Comparison of ENCODE assay signal across 8 mouse cellular contexts in the genomic region with DNA sequence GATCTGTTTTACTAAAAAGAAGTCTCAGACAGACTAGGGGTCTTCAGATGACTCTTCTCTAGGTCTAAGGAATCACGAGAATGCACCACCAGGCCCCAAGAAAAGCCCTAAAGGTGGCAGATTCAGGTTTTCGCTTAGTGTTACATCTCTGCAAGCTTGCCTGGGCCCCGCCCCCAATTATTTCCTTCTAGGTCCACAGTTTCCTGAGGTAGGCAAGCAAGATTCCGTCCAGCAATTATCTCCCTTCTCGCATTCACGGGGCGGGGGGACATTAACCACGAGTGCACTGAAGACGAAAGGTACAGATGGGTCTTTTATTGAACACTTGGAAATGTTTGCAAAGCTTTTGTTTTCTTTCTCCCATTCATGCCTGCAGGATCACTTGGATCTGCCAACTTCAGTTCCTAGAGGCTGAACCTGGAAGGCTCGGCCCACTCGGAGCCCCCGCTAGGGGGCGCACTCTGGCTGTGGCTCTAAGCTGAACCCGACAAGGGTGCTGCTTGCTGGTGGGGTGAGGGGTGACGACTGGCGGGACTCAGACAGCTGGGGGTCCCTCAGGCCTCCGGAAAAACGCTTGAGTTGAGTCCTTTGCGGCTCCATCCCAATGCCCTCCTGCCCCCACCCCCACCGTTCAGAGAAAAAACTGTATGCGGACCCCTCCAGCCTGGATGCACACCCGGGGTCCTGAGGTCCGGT. TPM values are rescaled to one million over a fixed set of nuclear protein-coding genes. Genes with fewer than 3 reads are reported as not detected.
DNase-seq lines count a peak whose midpoint lies in the region; ATAC-seq lines count a peak whose summit lies in the region.

No protein-coding gene starts in this region.

- WGBS in limb, embryonic 12.5 days: 19% methylated on average over 23 of the region's 23 CpGs
- WGBS in midbrain, embryonic 14.5 days: 20% methylated on average over 23 of the region's 23 CpGs

- no peak overlapping the region for H3K9ac ChIP-seq in limb, embryonic 12.5 days (replicated peaks)
- no peak overlapping the region for H3K9ac ChIP-seq in midbrain, embryonic 14.5 days (replicated peaks; ENCODE audit: low read length)

- H3K4me3 ChIP-seq in limb, embryonic 12.5 days (replicated peaks): peak overlapping the region; percentile 17
- no peak overlapping the region for H3K4me3 ChIP-seq in midbrain, embryonic 14.5 days (replicated peaks; ENCODE audit: low read depth, low read length)

- H3K9me3 ChIP-seq in limb, embryonic 12.5 days: no peaks in the 10 kb centered on the region
- no peaks in the 10 kb centered on the region for H3K9me3 ChIP-seq in midbrain, embryonic 14.5 days (ENCODE audit: control insufficient read depth, low read length)

- no peaks in the 10 kb centered on the region for H3K36me3 ChIP-seq in limb, embryonic 12.5 days
- no peaks in the 10 kb centered on the region for H3K36me3 ChIP-seq in midbrain, embryonic 14.5 days (ENCODE audit: control insufficient read depth, insufficient read depth, low read length)

- peaks cover 78% of the 10 kb centered on the region for H3K27me3 ChIP-seq in limb, embryonic 12.5 days
- peaks cover 38% of the 10 kb centered on the region for H3K27me3 ChIP-seq in midbrain, embryonic 14.5 days (ENCODE audit: control insufficient read depth, insufficient read depth, low read length)

- H3K4me1 ChIP-seq in limb, embryonic 12.5 days (replicated peaks): no peaks in the 10 kb centered on the region
- H3K4me1 ChIP-seq in midbrain, embryonic 14.5 days (ENCODE audit: control insufficient read depth, insufficient read depth, low read length): no peaks in the 10 kb centered on the region

- peak; percentile 52; the same call in 1 of the 2 replicates for ATAC-seq in frontal cortex, adult (ENCODE audit: low TSS enrichment)
- ATAC-seq in common myeloid progenitor, adult 5-6 weeks (replicated peaks; ENCODE audit: low read depth, poor library complexity, severe bottlenecking): peak; percentile 61
- peak; percentile 44; the same call in 1 of the 2 replicates for ATAC-seq in limb, embryonic 12.5 days (ENCODE audit: insufficient number of reproducible peaks, insufficient read depth, low FRiP score, low TSS enrichment, low read depth)
- ATAC-seq in midbrain, embryonic 14.5 days (ENCODE audit: low FRiP score, low TSS enrichment): no peak

- H3K4me2 ChIP-seq in limb, embryonic 12.5 days: peak overlapping the region; percentile 29
- peak overlapping the region; percentile 12; the same call in 1 of the 2 replicates for H3K4me2 ChIP-seq in midbrain, embryonic 14.5 days (ENCODE audit: low read length)

- H3K27ac ChIP-seq in limb, embryonic 12.5 days: no peak overlapping the region
- no peak overlapping the region for H3K27ac ChIP-seq in midbrain, embryonic 14.5 days (replicated peaks; ENCODE audit: low read depth, low read length)

- no peak for DNase-seq in frontal cortex, postnatal 25 days (ENCODE audit: low spot score in 2 of 2)
- DNase-seq in ES-CJ7 (ENCODE audit: low read depth, low spot score): peak; percentile 71
- peak; percentile 64 for DNase-seq in heart, postnatal 4 days
- peak; percentile 70 for DNase-seq in midbrain, embryonic 14.5 days
- peak; percentile 72 for DNase-seq in testis, postnatal 14 days (ENCODE audit: low spot score)

RNA-seq across cellular contexts. Expression of gene Arx, which starts 5.1 kb away (rescaled TPM):
- total RNA-seq in common myeloid progenitor, adult 5-6 weeks (2017): not detected in 2 replicates
- total RNA-seq in heart, postnatal 4 days (2021): not detected
- 0.61 and 0.76 TPM in 2 replicates for polyA plus RNA-seq in limb, embryonic 12.5 days (2016; fragmentation: Nextera tagmentation; extraction: Ambion mirVana)
- polyA plus RNA-seq in midbrain, embryonic 14.5 days (2014; fragmentation: Nextera tagmentation; extraction: Ambion mirVana): 0.70 and 1.0 TPM in 2 replicates

Comparison
In these comparisons a context has a peak if more than half of its experiments do, and no peak if none do; other contexts are left out.
1. DNase-seq: peak in ES-CJ7 (single experiment), heart, postnatal 4 days (single experiment), midbrain, embryonic 14.5 days (single experiment) and testis, postnatal 14 days (single experiment); none in frontal cortex, postnatal 25 days (0 of 2).